Mouse (Mus musculus) kidney, postnatal 36 days (tissue): Measurements from ENCODE around the gene Lingo3.
A peak's percentile ranks its signal among the peaks of the same experiment; 100 is the strongest.

Experiments
- DNase-seq, 2 experiments: peaks; one replicate each; pipeline ENCODE4 v3.0.0; 2021 to 2022; ENCODE audit warnings: mixed read lengths in 2 of 2

Gene Lingo3

DNA sequence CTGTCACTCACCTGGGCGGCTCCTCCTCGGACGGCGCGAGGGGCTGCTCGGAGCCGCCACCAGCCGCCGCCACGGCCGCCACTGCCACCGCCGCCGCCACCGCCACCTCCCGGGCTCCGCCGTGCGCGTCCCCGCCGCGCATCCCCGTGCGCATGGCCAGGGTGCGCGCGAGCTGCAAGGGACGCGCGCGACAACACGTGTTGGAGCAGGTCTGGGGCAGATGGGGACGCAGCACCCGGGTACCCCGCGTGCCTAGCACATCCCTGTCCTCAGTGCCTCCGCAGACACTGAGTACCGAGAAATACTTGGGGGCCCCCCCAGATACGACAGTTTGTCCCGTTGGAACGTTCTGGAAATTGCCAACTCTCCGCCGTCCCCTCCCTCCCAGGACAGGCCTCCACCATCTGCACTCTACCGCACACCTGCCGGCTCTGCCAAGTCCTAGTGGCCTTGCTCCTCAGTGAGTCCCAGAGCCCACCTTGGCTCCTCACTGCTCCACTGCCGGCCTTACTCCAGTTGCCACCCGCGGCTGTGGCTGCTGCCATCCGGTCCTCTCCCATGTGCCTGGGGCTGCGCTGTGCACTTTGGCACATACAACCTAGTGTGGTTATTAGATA lies at the start of gene Lingo3:
Lingo3 (minus strand) TSS at position 109 of the 617 bp plus-strand sequence.
- peak in 1 of 2 experiments; percentile 29 for DNase-seq

GRCm38 (mm10) chr10:80887181-80887580 lies 43.3 kb upstream of the Lingo3 start:
- DNase-seq = peak; percentile 86 to 91

GRCm38 (mm10) chr10:80881301-80881700 lies 37.5 kb upstream of the Lingo3 start:
- peak; percentile 75 to 90 for DNase-seq

DNA sequence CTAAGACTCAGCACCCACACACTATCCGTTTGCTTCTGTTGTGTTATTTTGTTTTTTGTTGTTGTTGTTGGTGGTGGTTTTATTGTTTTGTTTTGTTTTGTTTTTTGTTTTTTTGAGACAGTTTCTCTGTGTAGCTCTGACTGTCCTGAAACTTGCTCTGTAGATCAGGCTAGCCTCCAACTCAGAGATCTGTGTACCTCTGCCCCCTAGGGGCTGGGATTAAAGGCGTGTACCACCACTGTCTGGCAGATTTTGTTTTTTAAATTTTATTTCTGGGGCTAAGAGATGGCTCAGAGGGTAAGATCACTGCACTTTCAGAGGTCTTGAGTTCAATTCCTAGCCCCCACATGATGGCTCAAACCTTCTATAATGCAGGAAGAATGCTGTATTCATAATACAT lies 37.1 kb upstream of the Lingo3 start:
- no peak for DNase-seq

- peak; percentile 65 to 87 for DNase-seq
These were observed 36.3 kb upstream of the Lingo3 start for GRCm38 (mm10) chr10:80880131-80880641.

DNA sequence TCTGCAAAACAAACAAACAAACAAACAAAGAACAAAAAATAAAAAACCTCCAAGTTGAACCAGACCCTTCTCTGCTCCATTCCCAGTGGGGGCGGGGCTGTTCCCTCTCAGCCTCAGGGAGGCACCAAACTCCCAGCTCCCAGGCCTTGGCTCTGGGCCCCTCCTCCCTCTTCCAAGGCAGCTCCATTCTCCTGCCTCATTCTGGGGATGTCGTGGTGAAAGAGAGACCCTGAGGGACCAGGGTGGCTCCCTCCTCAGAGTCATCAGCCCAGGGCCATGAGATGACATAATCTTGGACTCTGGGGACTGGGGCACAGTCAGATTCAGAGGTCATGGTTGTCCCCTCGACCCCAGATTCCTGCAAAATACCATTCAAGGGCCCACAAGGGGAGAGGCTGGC lies 32.8 kb upstream of the Lingo3 start:
- DNase-seq = no peak

- peak; percentile 51 to 81 for DNase-seq
These were observed 32.2 kb upstream of the Lingo3 start for GRCm38 (mm10) chr10:80876028-80876427.

- no peak for DNase-seq
These were observed 30.2 kb upstream of the Lingo3 start for GRCm38 (mm10) chr10:80874035-80874434.

DNA sequence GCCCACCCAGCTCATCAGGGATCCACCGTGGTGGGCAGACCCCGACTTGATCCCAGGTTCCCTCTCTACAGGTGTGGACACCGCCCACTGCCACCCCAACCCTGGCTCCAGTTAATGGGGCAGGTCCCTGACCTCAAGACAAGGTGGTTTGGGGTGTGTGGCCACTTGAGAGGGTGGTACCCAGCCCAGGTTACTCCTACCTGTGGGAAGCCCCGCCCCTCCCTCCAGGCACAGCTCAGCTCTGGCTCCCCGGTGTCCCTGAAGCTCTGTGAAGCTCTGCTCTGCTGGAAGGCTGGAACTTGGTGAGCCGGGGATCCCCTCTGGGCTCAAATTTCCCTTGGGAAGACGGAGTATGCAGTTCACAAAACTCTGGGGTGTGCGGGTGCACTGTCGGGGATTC lies 27.7 kb upstream of the Lingo3 start, which contains the start of gene Tmprss9:
Tmprss9 (plus strand) TSS at position 268 of the 400 bp plus-strand sequence.
- peak; percentile 12 to 65 for DNase-seq

- DNase-seq = peak; percentile 85 to 91
These were observed 27.2 kb upstream of the Lingo3 start for GRCm38 (mm10) chr10:80870993-80871392.

DNA sequence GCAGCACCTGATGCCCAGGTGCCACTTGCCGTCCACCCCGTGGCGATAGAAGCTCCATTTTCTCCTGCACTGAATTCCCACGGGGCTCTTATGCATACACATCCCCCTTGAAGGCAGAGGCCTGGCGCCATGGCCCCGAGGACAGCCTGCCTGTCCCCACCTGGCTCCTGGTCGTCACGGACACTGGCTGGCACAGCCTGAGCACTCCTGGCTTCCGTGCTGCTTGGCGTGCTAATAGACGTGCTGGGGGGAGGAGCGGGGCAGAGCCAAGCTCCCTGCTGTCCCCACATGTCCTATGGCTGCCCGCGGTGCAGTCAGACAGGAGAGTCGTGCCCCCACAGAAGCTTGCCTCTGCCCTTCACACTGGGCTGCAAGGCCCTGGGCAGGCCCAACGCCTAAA lies 20.6 kb upstream of the Lingo3 start:
- no peak for DNase-seq

DNA sequence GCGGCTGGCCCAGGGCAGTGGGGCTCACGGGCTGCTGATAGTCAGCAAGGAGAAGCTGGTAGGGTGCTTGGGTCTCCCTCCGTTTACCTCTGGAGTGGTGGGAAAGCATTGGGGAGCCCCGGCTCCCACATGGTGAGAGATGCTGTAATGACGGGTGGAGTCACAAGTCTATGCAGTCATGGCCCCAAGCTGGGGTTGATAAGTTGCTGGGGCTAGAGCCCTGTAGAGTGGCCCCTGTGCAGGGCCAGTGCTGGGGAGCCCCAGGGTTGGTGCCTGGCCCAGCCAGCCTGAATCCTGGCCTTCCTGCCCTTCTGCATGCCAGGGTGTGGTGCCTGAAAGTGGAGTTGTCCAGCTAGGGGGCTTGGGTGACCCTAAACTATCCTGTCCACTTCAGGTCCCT lies 18.5 kb upstream of the Lingo3 start:
- DNase-seq = no peak

GRCm38 (mm10) chr10:80858350-80858935 lies 14.6 kb upstream of the Lingo3 start:
- DNase-seq = no peak

- DNase-seq = no peak
These were observed 14.0 kb upstream of the Lingo3 start for GRCm38 (mm10) chr10:80857848-80858247.

DNA sequence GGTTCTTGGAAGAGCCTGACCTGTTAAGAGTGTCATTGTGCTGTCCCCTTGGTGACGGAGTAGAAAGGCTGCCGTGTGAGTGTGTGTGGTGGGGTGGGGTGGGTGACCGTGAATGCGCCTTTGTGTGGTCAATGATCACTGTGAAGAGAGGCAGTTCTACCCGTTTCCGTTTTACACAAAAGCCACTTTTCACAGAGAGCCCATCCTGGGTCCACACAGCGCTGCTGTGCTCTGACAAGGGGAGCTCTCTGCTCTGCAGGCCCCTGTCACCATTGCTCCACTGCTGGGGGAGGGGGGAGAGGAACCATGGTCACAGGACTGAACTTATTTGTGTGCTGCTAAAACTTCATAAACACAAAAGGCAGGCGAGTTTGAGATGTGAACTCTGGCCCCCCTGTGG lies 13.5 kb upstream of the Lingo3 start:
- DNase-seq = no peak

DNA sequence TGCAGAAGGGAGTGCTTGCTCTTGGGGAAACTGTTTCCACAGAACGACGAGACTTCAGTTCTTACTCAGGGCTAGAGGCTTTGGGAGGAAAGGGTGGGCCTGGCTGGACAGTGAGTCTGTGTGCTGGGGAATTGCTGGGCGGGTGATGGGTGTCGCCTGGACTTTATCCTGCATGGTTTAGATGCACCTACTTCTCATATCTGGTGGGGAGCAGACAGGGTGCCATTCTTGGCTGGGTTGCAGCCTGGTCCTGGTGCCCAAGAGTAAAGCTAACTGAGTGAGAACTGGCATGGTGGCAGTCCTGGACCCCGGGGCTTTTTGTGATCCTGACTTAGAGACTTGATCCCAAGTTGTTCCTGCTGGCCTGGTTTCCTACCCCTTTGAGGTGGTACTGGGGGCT lies 13.1 kb upstream of the Lingo3 start:
- DNase-seq = no peak

GRCm38 (mm10) chr10:80856267-80856666 lies 12.4 kb upstream of the Lingo3 start:
- no peak for DNase-seq

- peak in 1 of 2 experiments; percentile 20 for DNase-seq
These were observed 11.9 kb upstream of the Lingo3 start for GRCm38 (mm10) chr10:80855749-80856073.

GRCm38 (mm10) chr10:80854913-80855748 lies 11.3 kb upstream of the Lingo3 start, which contains the start of the genes Lsm7 and Sppl2b:
Gene Lsm7, minus strand, starts transcription at chr10:80855209.
Gene Sppl2b, plus strand, starts transcription at chr10:80855275.
- DNase-seq = peak; percentile 95 to 98

GRCm38 (mm10) chr10:80848571-80848970 lies 4.7 kb upstream of the Lingo3 start:
- DNase-seq = peak; percentile 41 to 77

DNA sequence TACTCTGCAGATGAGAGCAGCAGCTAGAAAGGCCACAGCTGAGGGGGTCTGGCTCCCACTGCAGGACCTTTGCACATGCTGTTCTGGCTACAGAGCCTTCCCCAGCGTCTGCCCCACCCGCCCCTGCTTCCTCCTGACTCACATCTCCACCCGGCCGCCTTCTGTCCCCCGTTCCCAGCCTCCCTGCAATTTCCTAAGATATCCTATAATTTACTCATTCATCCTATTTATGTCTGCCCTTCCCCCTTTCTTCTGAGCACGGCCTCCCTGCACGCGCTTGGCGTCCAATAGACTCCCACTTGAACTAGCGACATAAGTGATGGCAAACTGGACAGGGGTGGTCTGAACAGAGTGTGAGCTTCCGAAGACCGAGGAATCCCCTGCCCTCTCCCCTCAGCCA lies 1.9 kb upstream of the Lingo3 start:
- no peak for DNase-seq

DNA sequence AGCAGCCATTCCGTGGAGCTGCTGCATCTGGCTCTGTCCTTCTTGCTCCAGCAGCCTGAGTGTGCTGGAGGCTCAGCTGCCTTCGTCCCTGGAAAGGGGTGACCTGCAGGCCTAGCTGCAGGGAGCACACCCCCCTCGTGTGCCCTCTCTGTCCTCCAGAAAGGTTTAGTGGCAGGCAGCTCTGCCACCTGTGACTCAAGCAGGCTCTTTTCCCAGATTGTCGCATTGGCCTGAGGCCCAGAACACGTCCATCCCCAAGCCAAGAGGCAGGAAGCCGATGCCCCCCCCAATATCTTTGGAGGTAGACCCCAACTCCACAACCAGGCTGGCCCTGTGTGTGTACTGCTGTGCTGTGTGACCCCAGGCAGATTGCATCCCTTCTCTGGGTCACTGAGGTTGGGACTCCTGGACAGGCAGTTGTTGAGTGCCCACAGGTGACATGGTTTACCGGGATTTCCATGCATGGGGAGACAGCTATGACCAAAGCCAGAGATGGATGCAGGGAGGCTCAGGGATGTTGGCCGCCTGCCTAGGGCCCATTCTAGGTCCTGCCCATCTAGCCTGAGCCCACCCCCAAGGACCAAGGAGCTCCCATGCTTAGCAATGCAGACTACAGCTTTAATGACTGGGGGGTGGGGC lies 1.3 kb upstream of the Lingo3 start:
- no peak for DNase-seq
